ENCODE assay signal across 8 mouse cellular contexts in the genomic region with DNA sequence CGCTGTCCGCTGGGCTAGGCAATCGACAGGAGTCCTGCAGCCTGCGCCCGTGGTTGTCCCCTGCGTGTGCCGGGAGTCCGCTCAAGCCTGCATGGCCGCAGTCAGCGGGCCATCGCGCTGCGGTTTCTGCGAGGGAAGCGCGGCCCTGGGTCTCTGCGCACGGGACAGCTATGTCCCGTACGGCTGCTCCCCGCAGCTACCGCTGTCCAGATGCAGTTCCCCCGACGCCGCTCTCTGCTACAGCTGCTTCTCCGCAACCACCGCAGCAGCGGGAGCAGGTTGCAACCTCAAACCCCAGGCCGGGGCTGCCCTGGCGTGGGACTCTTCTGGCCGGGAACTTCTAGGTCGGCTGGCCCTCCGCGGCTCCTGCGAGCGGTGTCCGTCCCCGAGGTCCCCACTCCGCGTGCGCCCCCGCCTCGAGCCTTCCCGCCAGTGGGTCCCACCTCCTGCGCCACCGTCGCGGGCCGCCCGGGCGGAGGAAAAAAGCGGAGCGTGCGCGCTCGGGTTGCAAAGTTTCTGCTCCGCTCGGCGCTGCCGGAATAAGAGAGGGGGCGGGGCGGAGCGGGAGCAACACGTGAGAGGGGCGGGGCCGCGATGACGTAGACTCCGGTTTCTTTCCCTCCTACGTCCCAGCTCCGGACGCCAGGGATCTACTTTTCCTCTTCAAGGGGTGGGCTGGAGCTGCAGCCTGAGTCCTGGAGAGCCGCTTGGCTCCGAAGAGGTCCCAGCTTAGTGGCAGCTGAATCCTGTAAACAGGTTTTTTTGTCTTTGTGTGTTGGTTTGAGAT. TPM values are rescaled to one million over a fixed set of nuclear protein-coding genes. Genes with fewer than 3 reads are reported as not detected.
DNase-seq lines count a peak whose midpoint lies in the region; ATAC-seq lines count a peak whose summit lies in the region.

TSS of gene Cnksr3 (minus strand) at position 542 of the 787 bp plus-strand sequence.

- peak; percentile 88 for ATAC-seq in heart, embryonic 12.5 days (ENCODE audit: insufficient number of reproducible peaks, low FRiP score)
- ATAC-seq in kidney, embryonic 16.5 days (ENCODE audit: low FRiP score, low TSS enrichment): peak; percentile 90

- peaks cover 9% of the 10 kb centered on the region for H3K36me3 ChIP-seq in erythroblast, embryonic 14.5 days (ENCODE audit: control insufficient read depth)
- H3K36me3 ChIP-seq in heart, embryonic 12.5 days: no peaks in the 10 kb centered on the region
- H3K36me3 ChIP-seq in kidney, embryonic 16.5 days (ENCODE audit: insufficient read depth, low read length): no peaks in the 10 kb centered on the region

- H3K9ac ChIP-seq in heart, embryonic 12.5 days: peak within 1 kb of the TSS; percentile 85
- peak within 1 kb of the TSS; percentile 92 for H3K9ac ChIP-seq in kidney, embryonic 16.5 days (replicated peaks; ENCODE audit: low read length)

- peak; percentile 90 to 92 for DNase-seq in B cell, adult 2 months
- peak; percentile 72 for DNase-seq in brain, embryonic 18.5 days (ENCODE audit: low read depth, low spot score)
- DNase-seq in liver: peak; percentile 94
- DNase-seq in monocyte, adult 2 months (ENCODE audit: low read depth in 1 of 2, low spot score in 2 of 2): peak; percentile 66 to 87
- DNase-seq in spleen, postnatal 14 days (ENCODE audit: low spot score in 2 of 2): peak; percentile 77 to 81

- H3K9me3 ChIP-seq in erythroblast, embryonic 14.5 days (ENCODE audit: control insufficient read depth, low read length): no peaks in the 10 kb centered on the region
- no peaks in the 10 kb centered on the region for H3K9me3 ChIP-seq in heart, embryonic 12.5 days (replicated peaks)
- no peaks in the 10 kb centered on the region for H3K9me3 ChIP-seq in kidney, embryonic 16.5 days (ENCODE audit: low read length)

- H3K4me1 ChIP-seq in erythroblast, embryonic 14.5 days (ENCODE audit: control insufficient read depth): peaks cover 70% of the 10 kb centered on the region
- H3K4me1 ChIP-seq in heart, embryonic 12.5 days (replicated peaks): peaks cover 36% of the 10 kb centered on the region
- peaks cover 47% of the 10 kb centered on the region for H3K4me1 ChIP-seq in kidney, embryonic 16.5 days (ENCODE audit: insufficient read depth, low read length)

- H3K4me2 ChIP-seq in heart, embryonic 12.5 days: peak within 1 kb of the TSS; percentile 95
- peak within 1 kb of the TSS; percentile 81 for H3K4me2 ChIP-seq in kidney, embryonic 16.5 days (replicated peaks; ENCODE audit: low read depth, low read length)

- peak within 1 kb of the TSS; percentile 91 for H3K4me3 ChIP-seq in erythroblast, embryonic 14.5 days (replicated peaks)
- peak within 1 kb of the TSS; percentile 78 for H3K4me3 ChIP-seq in heart, embryonic 12.5 days
- H3K4me3 ChIP-seq in kidney, embryonic 16.5 days (ENCODE audit: low read length): peak within 1 kb of the TSS; percentile 88

- H3K27me3 ChIP-seq in erythroblast, embryonic 14.5 days (ENCODE audit: control insufficient read depth): no peaks in the 10 kb centered on the region
- H3K27me3 ChIP-seq in heart, embryonic 12.5 days (replicated peaks): no peaks in the 10 kb centered on the region
- no peaks in the 10 kb centered on the region for H3K27me3 ChIP-seq in kidney, embryonic 16.5 days (ENCODE audit: insufficient read depth, low read length)

- WGBS in heart, embryonic 12.5 days: under 1% methylated on average over 73 of the region's 74 CpGs
- under 1% methylated on average over 73 of the region's 74 CpGs for WGBS in kidney, embryonic 16.5 days

- H3K27ac ChIP-seq in heart, embryonic 12.5 days (ENCODE audit: poor library complexity, severe bottlenecking): peak within 1 kb of the TSS; percentile 89
- H3K27ac ChIP-seq in kidney, embryonic 16.5 days (ENCODE audit: low read length): peak within 1 kb of the TSS; percentile 89

RNA-seq across cellular contexts. Expression of gene Cnksr3, which starts in this region (rescaled TPM):
- 0.77 and 0.90 TPM in 2 replicates for polyA plus RNA-seq in erythroblast, embryonic 14.5 days (2012)
- 7.0 and 7.9 TPM in 2 replicates for polyA plus RNA-seq in heart, embryonic 12.5 days (2016; fragmentation: Nextera tagmentation; extraction: Ambion mirVana)
- polyA plus RNA-seq in kidney, embryonic 16.5 days (2015; fragmentation: Nextera tagmentation; extraction: Ambion mirVana): 18.5 and 19.9 TPM in 2 replicates

Comparison
In these comparisons a context has a peak if more than half of its experiments do, and no peak if none do; other contexts are left out.
1. Peak in every context shown above with its lines: DNase-seq, ATAC-seq, H3K4me3 ChIP-seq and H3K27ac ChIP-seq.